Mouse (Mus musculus) neutrophil, adult 83 days (primary cell): Measurements from ENCODE around the gene Elfn2. TPM values are rescaled to one million over a fixed set of nuclear protein-coding genes. Genes with fewer than 3 reads are reported as not detected.

Source experiments
- total RNA-seq, 2 experiments: library from RNA; stranded (reverse); gene quantifications; one replicate each; pipeline ENCODE4 v1.2.4; 2023

The Elfn2 gene
- total RNA-seq = under 1 TPM; 0.11 to 0.33 TPM

GRCm38 (mm10) chr15:78718290-78719250 is at the start of gene Elfn2:
TSS of gene Elfn2 (minus strand) at chr15:78718771.

Other genes with a start within 250 kb of the Elfn2 start
- gene Il2rb, start 223.5 kb downstream of the Elfn2 start, total RNA-seq = under 1 TPM; 0.64 to 0.88 TPM
- 1 to 10 TPM in 1 of 2 experiments, under 1 TPM in 1; 0.92 to 1.5 TPM for gene C1qtnf6, start 187.4 kb downstream of the Elfn2 start, total RNA-seq
- not detected for gene Sstr3, start 174.1 kb downstream of the Elfn2 start, total RNA-seq
- 1,000 to 10,000 TPM; 1,433 to 1,468 TPM for gene Rac2, start 146.0 kb downstream of the Elfn2 start, total RNA-seq
- 100 to 1,000 TPM; 159 to 178 TPM for gene Cyth4, start 121.7 kb downstream of the Elfn2 start, total RNA-seq
- gene Mfng, start 54.7 kb upstream of the Elfn2 start, total RNA-seq = 10 to 100 TPM; 13.3 to 16.6 TPM
- 10 to 100 TPM; 32.7 to 36.8 TPM for gene Card10, start 84.3 kb upstream of the Elfn2 start, total RNA-seq
- under 1 TPM; 0.22 to 0.42 TPM for gene Cdc42ep1, start 123.9 kb upstream of the Elfn2 start, total RNA-seq
- not detected for gene Lgals2, start 136.8 kb upstream of the Elfn2 start, total RNA-seq
- 10 to 100 TPM; 69.9 to 79.0 TPM for gene Gga1, start 158.4 kb upstream of the Elfn2 start, total RNA-seq
- gene Gm49510, start 180.9 kb upstream of the Elfn2 start, total RNA-seq = 1 to 10 TPM in 1 of 2 experiments, not detected in 1; 1.1 TPM
- 10 to 100 TPM; 78.4 to 90.7 TPM for gene Sh3bp1, start 181.0 kb upstream of the Elfn2 start, total RNA-seq
- gene Pdxp, start 195.1 kb upstream of the Elfn2 start, total RNA-seq = 1 to 10 TPM; 2.2 to 3.2 TPM
- gene Lgals1, start 208.0 kb upstream of the Elfn2 start, total RNA-seq = 100 to 1,000 TPM; 207 to 230 TPM
- 10 to 100 TPM; 20.0 to 20.1 TPM for gene Nol12, start 216.2 kb upstream of the Elfn2 start, total RNA-seq
- 100 to 1,000 TPM; 154 to 157 TPM for gene Triobp, start 229.0 kb upstream of the Elfn2 start, total RNA-seq